Mouse (Mus musculus) cerebellum, adult 2 months (tissue): Measurements from ENCODE around the gene Abl1.

Source experiments
- CTCF ChIP-seq: fragments of 200-500 bp; IDR thresholded peaks from 2 replicates; pipeline ENCODE4 v1.5.1; 2011; ENCODE audit warnings: low read depth, mild to moderate bottlenecking, control low read depth, low read length, moderate library complexity, borderline replicate concordance; ENCODE audit not compliant: insufficient read depth
- POLR2A ChIP-seq: fragments of 200-500 bp; IDR thresholded peaks from 2 replicates; pipeline ENCODE4 v1.6.1; 2011; ENCODE audit warnings: low read length, control low read depth, borderline replicate concordance; ENCODE audit not compliant: insufficient read depth

- TF ChIP-seq CTCF (no peak), POLR2A (no peak)
Measured at GRCm38 (mm10) chr2:31788227-31788626, 100.1 kb downstream of the Abl1 start.
